Mouse (Mus musculus): ENCODE measurements at regions not wholly inside any gene's neighbourhood (a gene's known extent, or its start where the extent isn't known, plus 50 kb on each side); places are given as distances from the start of the nearest gene placed in this dataset.

GRCm38 (mm10) chr13:34469568-34469967, 124.6 kb upstream of the Slc22a23 start:
- Histone ChIP-seq H3K4me3 (ENCODE audit: low read depth, low read length) (no peak overlapping the region), H3K9me3 (ENCODE audit: control insufficient read depth, low read length) (no peaks in the 10 kb centered on the region), H3K4me1 (replicated peaks; ENCODE audit: control insufficient read depth, insufficient read depth, low read length) (no peaks in the 10 kb centered on the region), H3K27ac (ENCODE audit: low read depth, low read length) (no peak overlapping the region), H3K9ac (ENCODE audit: low read depth, low read length) (no peak overlapping the region), H3K27me3 (ENCODE audit: control insufficient read depth, insufficient read depth, low read length) (no peaks in the 10 kb centered on the region), H3K4me2 (replicated peaks; ENCODE audit: low read depth, low read length) (no peak overlapping the region), H3K36me3 (ENCODE audit: control insufficient read depth, insufficient read depth, low read length) (no peaks in the 10 kb centered on the region)
- ATAC-seq (ENCODE audit: low FRiP score), result no peak
- DNase-seq (ENCODE audit: low spot score), result no peak
- 96% methylated on average over 5 of the region's 5 CpGs for WGBS

GRCm38 (mm10) chr13:34468132-34468748, 123.3 kb upstream of the Slc22a23 start:
- Histone ChIP-seq H3K36me3 (ENCODE audit: control insufficient read depth, insufficient read depth, low read length) (no peaks in the 10 kb centered on the region), H3K27ac (ENCODE audit: low read depth, low read length) (no peak overlapping the region), H3K4me2 (replicated peaks; ENCODE audit: low read depth, low read length) (no peak overlapping the region), H3K9me3 (ENCODE audit: control insufficient read depth, low read length) (no peaks in the 10 kb centered on the region), H3K4me3 (ENCODE audit: low read depth, low read length) (no peak overlapping the region), H3K9ac (ENCODE audit: low read depth, low read length) (no peak overlapping the region), H3K4me1 (replicated peaks; ENCODE audit: control insufficient read depth, insufficient read depth, low read length) (no peaks in the 10 kb centered on the region), H3K27me3 (ENCODE audit: control insufficient read depth, insufficient read depth, low read length) (no peaks in the 10 kb centered on the region)
- 76% methylated on average over 3 of the region's 3 CpGs for WGBS
- ATAC-seq (ENCODE audit: low FRiP score) (no peak), DNase-seq (ENCODE audit: low spot score) (no peak)

- ATAC-seq (ENCODE audit: low FRiP score) (no peak), DNase-seq (ENCODE audit: low spot score) (no peak)
- Histone ChIP-seq H3K4me3 (ENCODE audit: low read depth, low read length) (no peak overlapping the region), H3K4me2 (replicated peaks; ENCODE audit: low read depth, low read length) (no peak overlapping the region), H3K9me3 (ENCODE audit: control insufficient read depth, low read length) (no peaks in the 10 kb centered on the region), H3K9ac (ENCODE audit: low read depth, low read length) (no peak overlapping the region), H3K4me1 (replicated peaks; ENCODE audit: control insufficient read depth, insufficient read depth, low read length) (no peaks in the 10 kb centered on the region), H3K27me3 (ENCODE audit: control insufficient read depth, insufficient read depth, low read length) (no peaks in the 10 kb centered on the region), H3K27ac (ENCODE audit: low read depth, low read length) (no peak overlapping the region), H3K36me3 (ENCODE audit: control insufficient read depth, insufficient read depth, low read length) (no peaks in the 10 kb centered on the region)
These were observed 121.0 kb upstream of the Slc22a23 start for GRCm38 (mm10) chr13:34465862-34466430.

- DNase-seq (ENCODE audit: low spot score) (no peak), ATAC-seq (ENCODE audit: low FRiP score) (no peak)
These were observed 120.5 kb upstream of the Slc22a23 start for GRCm38 (mm10) chr13:34465456-34465855.

GRCm38 (mm10) chr13:34464221-34464620, 119.2 kb upstream of the Slc22a23 start:
- 91% methylated on average over 4 of the region's 4 CpGs for WGBS
- Histone ChIP-seq H3K27me3 (ENCODE audit: control insufficient read depth, insufficient read depth, low read length) (no peaks in the 10 kb centered on the region), H3K4me3 (ENCODE audit: low read depth, low read length) (no peak overlapping the region), H3K27ac (ENCODE audit: low read depth, low read length) (no peak overlapping the region), H3K4me2 (replicated peaks; ENCODE audit: low read depth, low read length) (no peak overlapping the region), H3K36me3 (ENCODE audit: control insufficient read depth, insufficient read depth, low read length) (no peaks in the 10 kb centered on the region), H3K4me1 (replicated peaks; ENCODE audit: control insufficient read depth, insufficient read depth, low read length) (no peaks in the 10 kb centered on the region), H3K9me3 (ENCODE audit: control insufficient read depth, low read length) (no peaks in the 10 kb centered on the region), H3K9ac (ENCODE audit: low read depth, low read length) (no peak overlapping the region)
- ATAC-seq (ENCODE audit: low FRiP score), result no peak
- DNase-seq (ENCODE audit: low spot score), result no peak

More at GRCm38 (mm10) chr13:34465456-34465855, 120.5 kb upstream of the Slc22a23 start:
- no peaks in the 10 kb centered on the region for H3K27me3 ChIP-seq (ENCODE audit: control insufficient read depth, insufficient read depth, low read length)
- no peaks in the 10 kb centered on the region for H3K4me1 ChIP-seq (replicated peaks; ENCODE audit: control insufficient read depth, insufficient read depth, low read length)
- no peak overlapping the region for H3K4me3 ChIP-seq (ENCODE audit: low read depth, low read length)
- H3K9ac ChIP-seq (ENCODE audit: low read depth, low read length), result no peak overlapping the region
- no peak overlapping the region for H3K4me2 ChIP-seq (replicated peaks; ENCODE audit: low read depth, low read length)
- H3K36me3 ChIP-seq (ENCODE audit: control insufficient read depth, insufficient read depth, low read length), result no peaks in the 10 kb centered on the region
- H3K27ac ChIP-seq (ENCODE audit: low read depth, low read length), result no peak overlapping the region
- 76% methylated on average over 5 of the region's 5 CpGs for WGBS
- H3K9me3 ChIP-seq (ENCODE audit: control insufficient read depth, low read length), result no peaks in the 10 kb centered on the region

- no peaks in the 10 kb centered on the region for H3K9me3 ChIP-seq (ENCODE audit: control insufficient read depth, low read length)
- DNase-seq (ENCODE audit: low spot score) (no peak), ATAC-seq (ENCODE audit: low FRiP score) (peak; percentile 38; the same call in 1 of the 2 replicates)
- no peak overlapping the region for H3K4me3 ChIP-seq (ENCODE audit: low read depth, low read length)
- no peaks in the 10 kb centered on the region for H3K36me3 ChIP-seq (ENCODE audit: control insufficient read depth, insufficient read depth, low read length)
- no peaks in the 10 kb centered on the region for H3K27me3 ChIP-seq (ENCODE audit: control insufficient read depth, insufficient read depth, low read length)
- 49% methylated on average over 2 of the region's 2 CpGs for WGBS
- H3K4me2 ChIP-seq (replicated peaks; ENCODE audit: low read depth, low read length), result no peak overlapping the region
- no peaks in the 10 kb centered on the region for H3K4me1 ChIP-seq (replicated peaks; ENCODE audit: control insufficient read depth, insufficient read depth, low read length)
- H3K9ac ChIP-seq (ENCODE audit: low read depth, low read length), result no peak overlapping the region
- H3K27ac ChIP-seq (ENCODE audit: low read depth, low read length), result no peak overlapping the region
These were observed 118.0 kb upstream of the Slc22a23 start for GRCm38 (mm10) chr13:34462808-34463511.

- no peak for DNase-seq (ENCODE audit: low spot score)
- no peaks in the 10 kb centered on the region for H3K4me1 ChIP-seq (replicated peaks; ENCODE audit: control insufficient read depth, insufficient read depth, low read length)
- H3K27me3 ChIP-seq (ENCODE audit: control insufficient read depth, insufficient read depth, low read length), result no peaks in the 10 kb centered on the region
- H3K4me3 ChIP-seq (ENCODE audit: low read depth, low read length), result no peak overlapping the region
- H3K9me3 ChIP-seq (ENCODE audit: control insufficient read depth, low read length), result no peaks in the 10 kb centered on the region
- H3K9ac ChIP-seq (ENCODE audit: low read depth, low read length), result no peak overlapping the region
- 81% methylated on average over 6 of the region's 6 CpGs for whole genome bisulfite sequencing
- no peaks in the 10 kb centered on the region for H3K36me3 ChIP-seq (ENCODE audit: control insufficient read depth, insufficient read depth, low read length)
- H3K4me2 ChIP-seq (replicated peaks; ENCODE audit: low read depth, low read length), result no peak overlapping the region
- H3K27ac ChIP-seq (ENCODE audit: low read depth, low read length), result no peak overlapping the region
- ATAC-seq (ENCODE audit: low FRiP score), result no peak
These were observed 117.3 kb upstream of the Slc22a23 start for GRCm38 (mm10) chr13:34462206-34462807.

- Histone ChIP-seq H3K9ac (ENCODE audit: low read depth, low read length) (no peak overlapping the region), H3K9me3 (ENCODE audit: control insufficient read depth, low read length) (no peaks in the 10 kb centered on the region)
- no peak for ATAC-seq (ENCODE audit: low FRiP score)
These were observed 116.0 kb upstream of the Slc22a23 start for GRCm38 (mm10) chr13:34460969-34461368.

More at GRCm38 (mm10) chr13:34460969-34461368, 116.0 kb upstream of the Slc22a23 start:
- no peaks in the 10 kb centered on the region for H3K27me3 ChIP-seq (ENCODE audit: control insufficient read depth, insufficient read depth, low read length)
- 49% methylated on average over 4 of the region's 4 CpGs for WGBS
- H3K27ac ChIP-seq (ENCODE audit: low read depth, low read length), result no peak overlapping the region
- no peaks in the 10 kb centered on the region for H3K36me3 ChIP-seq (ENCODE audit: control insufficient read depth, insufficient read depth, low read length)
- no peaks in the 10 kb centered on the region for H3K4me1 ChIP-seq (replicated peaks; ENCODE audit: control insufficient read depth, insufficient read depth, low read length)
- no peak overlapping the region for H3K4me3 ChIP-seq (ENCODE audit: low read depth, low read length)
- no peak for DNase-seq (ENCODE audit: low spot score)
- no peak overlapping the region for H3K4me2 ChIP-seq (replicated peaks; ENCODE audit: low read depth, low read length)
